Mouse (Mus musculus): ENCODE data around the gene Dao.

The Dao gene

DNA sequence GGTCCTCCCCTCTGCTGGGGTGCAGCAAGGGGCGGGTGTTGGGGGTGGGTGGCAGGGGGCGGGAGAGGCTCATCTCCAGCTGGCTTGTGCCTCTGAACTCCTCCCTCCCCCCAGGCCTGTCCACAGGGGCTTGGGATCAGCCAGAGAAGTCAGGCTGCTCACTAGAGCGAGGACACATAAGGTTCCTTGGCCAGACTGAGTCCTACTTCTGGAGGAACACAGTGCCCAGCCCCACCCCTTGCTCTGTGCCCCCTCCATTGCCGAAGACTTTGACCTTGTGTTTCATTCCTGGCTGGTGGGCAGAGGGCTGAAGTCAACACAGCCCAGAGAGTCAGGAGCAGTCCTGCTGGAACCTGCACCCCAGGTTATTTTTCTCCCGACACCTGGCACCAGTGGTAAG lies at the start of gene Dao:
Gene Dao, plus strand, starts transcription at position 162 of the 400 bp plus-strand sequence.
- no peak for DNase-seq

DNA sequence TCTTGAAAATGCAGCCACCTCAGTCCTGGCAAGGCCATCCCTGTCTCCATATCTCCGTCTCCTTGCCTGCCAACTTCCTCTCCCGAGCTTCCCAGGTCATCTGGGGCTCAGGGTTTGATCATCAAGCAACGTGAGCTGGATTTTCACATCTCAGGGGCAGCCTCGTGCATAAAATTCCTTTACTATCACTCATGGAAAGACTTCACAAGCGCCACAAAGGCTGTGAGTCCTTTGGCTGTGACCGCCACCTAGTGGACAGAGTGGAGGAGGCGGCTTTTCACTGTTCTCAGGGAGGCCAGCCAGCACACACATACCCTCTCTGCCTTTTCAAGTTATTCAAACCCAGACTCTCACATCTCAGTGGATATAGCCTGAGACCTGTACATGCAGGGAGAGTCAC lies 49.1 kb upstream of the Dao start:
- DNase-seq, result peak; percentile 98

DNA sequence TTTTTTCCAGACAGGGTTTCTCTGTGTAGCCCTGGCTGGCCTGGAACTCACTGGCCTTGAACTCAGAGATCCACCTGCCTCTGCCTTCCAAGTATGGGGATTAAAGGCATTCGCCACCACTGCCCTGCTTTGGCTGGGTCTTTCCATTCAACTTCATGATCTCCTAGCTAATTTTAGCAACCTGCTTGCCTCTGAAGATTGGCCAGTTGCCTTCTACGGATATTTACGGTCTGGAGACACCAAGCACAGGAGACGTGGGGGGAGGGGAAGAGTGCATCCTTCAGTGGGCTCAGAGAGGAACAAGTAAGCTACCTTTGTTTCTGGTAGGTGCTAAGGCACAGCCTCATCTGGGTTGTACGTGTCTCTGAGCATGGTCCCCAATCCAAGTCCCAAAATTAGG lies 48.2 kb upstream of the Dao start:
- no peak for DNase-seq

DNA sequence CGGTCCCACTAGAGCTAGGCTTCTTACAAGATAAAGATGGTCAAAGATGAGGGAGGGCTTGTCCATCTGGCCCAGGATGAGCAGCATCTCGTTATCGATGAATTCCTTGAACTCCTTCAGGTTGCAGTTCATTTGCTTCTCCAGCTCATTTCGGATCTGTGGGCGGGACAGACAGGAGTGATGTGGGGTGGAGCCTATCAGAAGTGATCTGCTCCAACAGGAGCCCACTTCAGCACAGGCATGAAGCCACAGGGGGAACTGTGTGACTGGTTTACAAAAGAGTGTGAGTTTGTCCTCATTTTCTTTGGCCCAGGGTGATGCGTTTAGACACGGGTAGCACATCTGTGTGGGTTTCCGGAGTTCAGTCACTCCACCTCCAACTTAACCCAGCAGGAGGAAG lies 47.8 kb upstream of the Dao start:
- DNase-seq, result no peak

DNA sequence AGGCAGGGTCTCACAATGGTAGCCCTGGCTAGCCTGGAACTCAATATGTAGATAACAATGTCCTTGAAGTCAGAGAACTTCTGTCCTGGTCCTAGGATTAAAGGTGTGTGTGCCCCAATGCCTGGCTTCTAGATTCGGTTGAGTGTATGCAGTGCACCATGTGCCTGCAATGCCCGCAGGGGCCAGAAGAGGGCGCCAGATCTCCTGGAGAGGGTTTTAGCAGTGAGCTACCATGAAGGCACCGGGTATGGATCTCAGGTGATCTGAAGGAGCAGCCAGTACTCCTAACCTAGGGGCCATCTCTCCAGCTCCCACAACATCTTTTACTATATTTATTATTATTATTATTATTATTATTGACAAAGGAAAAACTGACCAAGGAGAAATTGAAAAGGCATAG lies 47.0 kb upstream of the Dao start:
- peak; percentile 97 for DNase-seq

DNA sequence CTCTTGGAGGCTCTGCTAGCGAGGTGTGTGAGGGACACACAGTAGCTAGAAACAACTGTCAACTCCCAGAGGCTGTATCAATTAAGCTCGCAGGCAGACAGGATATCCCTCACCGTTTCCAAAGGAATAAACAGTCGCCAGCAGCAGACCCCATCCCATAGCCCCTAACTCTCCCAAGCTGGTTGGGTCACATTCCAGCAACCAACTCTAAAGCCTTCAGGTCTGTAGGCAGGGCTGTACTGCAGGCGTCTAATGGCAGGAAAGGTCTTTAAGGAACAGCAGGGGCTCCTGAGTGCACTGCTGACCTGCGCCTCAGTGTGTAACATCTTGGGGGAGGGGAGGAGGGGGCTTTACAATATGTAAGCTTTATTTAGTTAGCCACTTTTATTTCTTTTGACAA lies 44.5 kb upstream of the Dao start:
- no peak for DNase-seq

DNA sequence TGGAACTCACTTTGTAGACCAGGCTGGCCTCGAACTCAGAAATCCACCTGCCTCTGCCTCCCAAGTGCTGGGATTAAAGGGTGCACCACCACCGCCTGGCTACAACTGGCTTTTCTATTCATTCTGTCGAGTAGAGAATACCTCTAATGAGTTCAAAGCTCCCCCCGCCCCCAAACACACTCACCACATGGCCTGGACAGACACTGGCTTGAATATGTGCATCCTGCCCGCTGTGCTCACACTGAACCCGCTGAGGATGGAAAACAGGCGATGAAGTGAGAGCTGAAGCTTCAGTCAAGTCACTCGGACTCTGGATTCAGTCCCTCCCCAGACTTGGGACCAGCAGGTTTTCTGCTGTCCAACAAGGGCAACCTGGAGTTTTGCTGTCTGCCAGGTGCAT lies 43.1 kb upstream of the Dao start:
- DNase-seq, result no peak

DNA sequence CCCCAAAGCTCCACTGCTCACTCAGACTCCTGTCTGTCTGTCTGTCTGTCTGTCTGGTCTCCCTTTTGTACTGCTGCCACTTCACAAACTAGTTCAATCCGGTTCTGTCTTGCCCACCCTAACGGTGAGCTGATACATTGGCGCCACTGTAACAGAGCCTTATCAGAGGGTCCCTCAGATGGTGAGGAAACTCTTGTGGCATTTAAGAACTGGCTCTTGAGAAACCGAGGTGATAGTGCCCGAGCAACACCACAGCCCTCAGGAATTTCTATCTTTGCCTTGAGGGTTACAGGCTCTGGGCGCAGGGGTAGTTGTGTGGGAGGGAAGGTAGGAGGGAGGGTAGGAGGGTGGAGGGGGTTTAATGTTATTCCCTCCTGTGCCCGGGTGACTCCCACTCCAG lies 41.7 kb upstream of the Dao start:
- no peak for DNase-seq

DNA sequence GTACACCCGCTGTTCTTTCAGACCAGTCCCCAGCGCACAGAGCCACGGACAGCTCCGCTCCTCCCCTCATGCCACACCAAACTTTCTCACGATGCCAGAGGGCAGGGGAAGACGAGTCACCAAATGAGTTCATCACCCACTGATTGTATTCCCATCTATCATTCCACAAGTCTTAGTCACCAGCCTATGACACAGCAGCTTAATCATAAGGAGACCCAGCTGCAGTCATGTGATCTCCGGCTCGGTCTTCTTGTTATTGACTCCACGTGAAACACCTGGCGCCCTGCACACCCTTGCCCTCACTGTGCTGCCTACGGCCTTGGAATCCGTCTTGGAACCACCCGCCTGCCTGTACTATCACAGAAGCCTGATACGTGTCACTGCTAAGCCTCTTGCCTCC lies 38.5 kb upstream of the Dao start:
- peak; percentile 88 for DNase-seq

DNA sequence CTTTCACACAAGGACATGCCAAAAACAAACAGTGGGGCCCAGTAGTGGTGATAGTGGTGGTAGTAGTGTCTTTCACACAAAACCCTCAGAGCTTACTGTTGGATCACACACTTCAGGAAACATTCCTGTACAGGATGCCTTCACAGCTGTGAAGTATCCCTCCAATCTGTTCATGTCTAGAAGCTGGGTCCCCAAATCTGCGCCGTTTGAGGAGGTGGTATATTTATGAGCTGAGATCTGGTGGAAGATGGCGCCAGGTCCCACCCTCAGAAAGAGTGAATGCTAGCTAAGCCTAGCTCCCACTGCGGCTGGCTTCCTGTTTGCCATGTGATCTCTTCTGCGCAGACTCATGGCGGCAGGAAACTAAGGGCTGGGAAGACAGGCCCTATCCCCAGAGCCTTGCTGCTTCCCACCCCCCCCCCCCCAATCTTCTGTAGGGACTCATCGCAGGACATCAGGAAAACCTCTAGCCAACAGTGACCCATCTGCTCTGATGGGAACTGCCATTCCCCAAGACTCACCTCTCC lies 37.8 kb upstream of the Dao start:
- DNase-seq, result no peak

DNA sequence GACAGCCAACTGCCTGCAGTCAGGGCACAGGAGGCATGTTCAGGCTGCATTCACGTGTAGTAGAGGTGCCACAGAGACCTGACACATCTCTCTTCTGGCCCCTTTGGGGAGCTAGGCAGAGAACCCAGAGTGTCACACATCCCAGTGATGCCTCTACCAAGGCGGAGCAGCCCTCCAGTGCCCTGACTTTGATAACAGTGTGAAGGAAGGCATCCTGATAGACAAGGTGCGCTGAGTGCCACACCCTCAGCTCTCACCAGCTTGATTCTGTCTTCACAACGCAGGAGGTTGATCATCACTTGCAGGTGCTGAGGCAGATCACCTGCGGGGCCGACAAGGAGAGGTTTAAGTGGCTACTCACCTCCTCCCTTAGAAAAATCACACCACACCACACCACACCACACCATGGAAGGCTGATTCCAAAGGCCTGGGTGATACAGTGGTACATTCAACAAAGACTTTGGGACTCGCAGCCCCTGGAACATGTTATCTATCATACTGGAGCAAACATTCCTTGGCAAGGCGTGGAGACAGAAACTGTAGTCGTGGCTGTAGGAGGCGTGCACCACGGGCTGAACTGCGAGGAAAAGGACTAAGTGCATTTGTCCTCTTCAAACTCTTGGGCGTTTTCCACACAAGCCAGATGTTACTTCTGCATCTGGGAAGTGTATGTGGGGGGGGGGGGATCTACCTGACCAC lies 36.9 kb upstream of the Dao start:
- DNase-seq, result peak; percentile 90

DNA sequence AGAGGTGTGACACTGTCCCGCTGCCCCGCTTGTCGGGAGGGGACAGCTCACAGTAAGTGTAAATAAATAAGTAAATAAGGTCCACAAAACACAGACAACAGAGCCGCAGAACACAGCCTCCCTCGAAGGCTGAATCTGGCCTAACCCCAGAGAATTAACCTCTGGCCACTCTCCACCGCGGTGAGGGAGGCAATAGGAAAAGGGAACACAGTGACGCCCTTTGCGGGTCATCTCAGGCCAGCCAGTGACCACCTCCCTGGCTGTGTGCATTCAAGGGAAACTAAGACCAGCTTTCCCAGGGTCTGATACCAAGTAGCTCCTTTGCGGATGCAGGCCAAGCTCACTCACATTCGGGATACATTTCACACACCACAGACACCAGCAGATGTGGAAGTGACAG lies 35.1 kb upstream of the Dao start:
- peak; percentile 96 for DNase-seq

DNA sequence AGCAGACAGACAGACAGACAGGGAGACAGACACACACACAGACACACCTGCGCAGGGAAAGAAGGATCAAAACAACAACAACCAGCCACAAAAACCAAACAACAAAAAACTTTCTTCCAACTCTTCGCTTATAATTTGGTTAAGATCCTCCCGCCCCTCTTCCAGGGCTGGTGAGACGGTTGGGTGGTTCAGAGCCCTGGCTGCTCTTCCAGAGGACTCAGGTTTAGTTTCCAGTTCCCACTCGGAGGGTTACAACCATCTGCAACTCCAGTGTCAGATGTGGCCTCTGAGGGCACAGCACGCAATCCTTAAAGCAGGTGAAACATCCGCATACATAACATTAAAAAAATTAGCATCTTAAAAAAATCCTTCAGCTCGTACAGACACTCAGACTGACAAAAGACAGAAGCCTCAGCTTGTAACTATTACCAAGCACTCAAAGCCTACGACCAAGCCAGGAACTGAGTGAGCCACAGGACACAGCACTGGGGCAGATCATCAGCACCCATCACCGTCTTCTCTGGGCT lies 32.0 kb upstream of the Dao start:
- DNase-seq, result no peak

DNA sequence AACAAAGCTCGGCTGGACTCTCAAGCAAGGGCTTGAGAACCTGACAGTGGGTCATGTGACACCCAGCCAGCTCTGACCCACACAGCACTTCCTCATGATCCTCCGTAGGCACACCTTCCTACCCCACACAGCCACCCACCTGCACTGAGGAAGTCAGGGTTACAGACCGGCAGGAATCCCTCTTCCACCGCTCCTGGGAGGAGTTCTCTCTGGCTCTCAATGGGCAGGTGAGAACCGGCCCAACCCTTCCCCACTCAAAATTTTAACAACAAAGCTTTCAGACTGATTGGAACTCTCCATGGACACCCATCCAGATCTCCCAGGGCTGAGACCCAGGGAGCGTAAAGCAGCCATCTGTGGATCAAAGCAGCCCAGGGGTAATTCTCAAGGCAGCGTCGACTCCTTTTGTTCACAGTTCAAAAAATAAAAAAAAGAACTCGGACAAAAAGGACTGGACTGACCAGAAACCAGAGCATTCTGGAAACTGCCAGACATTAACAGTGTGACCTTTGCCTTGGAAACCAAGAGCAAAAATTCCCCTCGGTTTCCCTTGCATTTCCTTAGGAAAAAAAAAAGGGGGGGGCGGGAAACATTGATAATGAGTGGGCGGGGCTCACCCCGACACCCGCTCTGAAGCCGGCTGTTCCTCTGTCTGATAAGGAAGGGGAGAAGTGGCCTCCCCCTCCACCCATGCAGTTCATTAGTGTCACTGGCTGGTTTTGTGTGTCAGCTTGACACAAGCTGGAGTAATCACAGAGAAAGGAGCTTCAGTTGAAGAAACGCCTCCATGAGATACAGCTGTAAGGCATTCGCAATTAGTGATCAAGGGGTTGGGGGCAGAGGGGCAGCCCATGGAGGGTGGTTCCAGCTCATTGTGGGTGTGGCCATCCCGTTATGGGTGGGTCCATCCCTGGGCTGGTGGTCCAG lies 30.7 kb upstream of the Dao start:
- DNase-seq, result peak; percentile 96

DNA sequence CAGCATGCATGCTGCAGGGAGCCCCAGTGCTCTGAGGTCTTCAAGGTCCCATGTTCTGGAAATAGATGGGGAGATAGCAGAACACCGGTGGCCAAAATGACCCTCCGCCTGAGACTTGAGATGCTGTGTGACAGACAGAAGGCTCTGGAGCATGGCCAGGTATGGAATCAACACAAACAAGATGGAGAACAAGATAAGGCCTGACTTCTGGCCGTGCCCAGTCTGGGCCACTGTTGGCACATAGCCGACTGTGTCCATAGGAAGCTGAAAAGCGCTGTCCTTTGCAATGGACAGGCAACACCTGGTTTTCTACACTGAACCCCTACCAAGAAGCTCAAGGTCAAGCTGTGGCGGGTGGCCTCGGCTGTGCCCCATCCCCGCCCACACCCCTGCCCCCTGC lies 29.7 kb upstream of the Dao start:
- DNase-seq, result peak; percentile 92

DNA sequence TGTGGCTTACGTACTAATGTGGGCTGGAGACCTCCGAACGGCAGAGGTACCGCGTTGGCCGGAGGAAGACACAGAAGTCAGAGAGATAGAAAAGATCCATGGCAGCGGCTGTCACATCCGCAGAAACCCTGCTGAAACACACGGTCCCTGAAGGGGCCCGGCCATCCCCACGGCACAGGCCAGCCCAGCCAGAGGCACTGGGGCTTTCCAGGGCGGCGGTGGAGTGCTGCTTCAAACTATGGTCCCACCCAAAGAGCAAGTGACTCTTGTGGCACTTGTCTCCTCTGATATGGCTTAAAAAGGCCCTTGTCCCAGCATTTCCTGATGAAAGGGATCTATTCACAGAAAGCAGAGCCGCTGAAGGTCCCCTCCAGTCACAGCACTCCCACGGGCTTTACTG lies 28.9 kb upstream of the Dao start:
- DNase-seq, result peak; percentile 92

DNA sequence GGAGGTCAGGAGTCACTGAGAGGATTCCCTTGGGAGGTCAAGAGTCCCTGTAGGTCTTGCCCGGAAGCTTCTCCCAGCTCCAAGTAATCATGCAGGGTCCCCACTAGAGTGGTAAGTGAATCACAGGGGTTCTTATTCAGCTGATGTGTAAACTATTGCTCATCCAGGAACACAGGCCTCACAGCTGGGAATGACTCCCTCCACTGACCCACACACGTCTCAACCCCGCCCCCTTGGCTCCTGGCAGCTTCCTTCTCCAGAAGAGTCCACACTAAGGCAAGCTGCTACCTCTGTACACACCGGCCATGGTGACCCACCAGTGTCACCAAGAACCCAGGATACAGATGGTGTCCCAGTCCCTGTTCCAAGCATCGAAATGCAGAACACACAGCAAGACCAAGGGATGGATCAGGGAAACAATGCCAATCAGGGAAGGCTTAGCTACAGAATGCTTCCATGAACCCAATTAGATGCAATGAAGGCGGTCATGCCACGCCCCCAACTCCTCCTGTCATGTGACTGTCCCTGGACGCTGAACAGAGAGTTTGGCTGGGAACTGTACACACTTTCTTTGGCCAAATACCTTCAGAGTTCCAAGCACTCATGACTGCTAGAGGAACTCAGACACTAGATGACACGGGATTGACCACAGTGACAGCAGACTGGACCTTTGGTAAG lies 27.8 kb upstream of the Dao start:
- DNase-seq, result peak; percentile 99

DNA sequence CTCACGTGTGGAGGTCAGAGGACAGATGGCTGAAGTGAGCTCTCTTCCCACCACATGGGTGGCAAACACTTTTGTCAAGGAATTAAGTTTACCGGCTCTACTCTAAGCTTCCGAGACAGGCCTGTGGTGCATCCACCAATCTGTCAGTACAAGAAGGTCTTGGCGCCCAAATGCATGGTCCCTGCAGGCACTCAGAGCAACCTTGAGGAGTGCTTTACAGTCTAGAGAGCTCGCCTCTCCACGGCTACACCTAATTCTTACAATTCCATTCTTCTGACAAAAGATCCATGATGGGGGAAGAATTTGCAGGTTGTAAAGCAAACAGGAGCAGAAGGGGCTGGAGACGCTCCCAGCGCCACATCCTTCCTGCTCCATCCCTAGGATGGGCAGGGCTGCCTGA lies 26.9 kb upstream of the Dao start:
- DNase-seq, result no peak

DNA sequence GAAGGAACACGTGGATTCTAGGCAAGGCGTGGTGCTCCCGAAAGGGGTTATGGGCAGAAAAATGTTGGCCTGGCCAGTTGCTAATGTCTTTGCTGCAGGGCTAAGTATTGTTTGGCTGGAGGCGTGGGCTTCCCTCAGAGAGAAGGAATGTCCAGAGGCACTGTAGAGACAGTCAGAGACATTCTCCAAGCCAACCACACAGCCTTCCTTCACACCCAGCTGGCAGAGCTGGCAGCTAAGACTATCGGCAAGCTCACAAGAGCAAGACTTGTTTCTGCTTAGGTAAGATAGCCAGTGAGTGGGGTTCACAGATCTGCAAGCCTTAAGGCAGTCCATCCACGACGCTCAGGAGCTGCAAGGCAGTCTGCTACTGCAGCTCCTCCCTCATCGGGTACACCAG lies 26.2 kb upstream of the Dao start:
- peak; percentile 92 for DNase-seq

DNA sequence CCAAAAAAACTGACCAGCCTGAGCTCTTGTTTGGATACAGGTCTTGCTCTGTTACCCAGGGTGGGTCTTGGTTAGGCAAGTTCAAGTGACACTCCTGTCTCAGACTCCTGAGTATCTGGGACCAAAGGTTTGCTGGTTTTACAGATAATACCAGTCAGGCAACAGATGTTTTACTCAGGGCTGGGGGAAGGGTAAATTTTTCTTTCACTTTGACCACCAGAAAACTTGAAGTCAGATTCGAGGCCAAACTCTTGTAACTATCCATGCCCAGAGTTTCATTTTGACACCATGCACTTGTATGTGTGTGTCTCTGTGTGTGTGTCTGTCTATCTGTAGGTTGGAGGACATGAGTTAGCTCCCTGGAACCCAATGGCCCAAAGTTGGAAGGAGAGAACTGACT lies 23.0 kb upstream of the Dao start:
- no peak for DNase-seq

DNA sequence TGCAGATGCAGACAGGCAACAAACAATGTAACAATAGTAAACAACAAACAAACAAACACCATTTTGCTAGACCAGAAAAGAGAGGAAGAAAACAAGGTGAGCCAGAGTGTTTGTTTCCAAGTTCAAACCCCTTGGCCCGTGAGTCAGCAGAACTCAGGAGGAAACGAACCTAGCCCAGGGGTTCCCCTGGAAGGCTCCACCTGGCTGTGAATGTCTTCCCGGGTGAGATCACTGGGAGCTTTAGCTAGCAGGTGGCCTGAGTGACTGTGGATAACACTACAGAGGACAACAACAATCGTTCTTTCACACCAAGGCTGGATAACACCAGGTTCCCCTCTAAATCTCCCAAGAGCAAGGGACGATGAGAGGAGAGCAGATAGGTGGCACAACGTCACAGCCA lies 22.3 kb upstream of the Dao start:
- DNase-seq, result no peak

DNA sequence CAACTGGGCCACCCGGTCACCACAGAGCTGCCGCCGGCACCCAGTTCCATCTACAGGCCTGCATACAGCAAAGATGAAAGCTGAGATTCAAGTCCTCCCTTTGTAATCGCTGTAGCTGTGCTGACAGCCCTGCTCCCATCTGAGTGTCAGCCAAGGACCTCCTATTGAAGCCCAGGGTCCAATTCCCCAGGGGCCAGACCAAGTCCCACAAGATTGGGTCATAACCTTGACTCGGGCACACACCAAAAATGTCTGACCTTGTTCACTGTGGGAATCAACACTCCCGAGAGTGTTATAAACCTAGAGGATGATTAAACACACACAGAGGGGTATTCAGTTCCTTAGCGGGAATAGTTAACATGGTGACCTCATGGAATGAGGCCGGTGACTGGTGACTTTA lies 21.7 kb upstream of the Dao start:
- DNase-seq, result no peak

DNA sequence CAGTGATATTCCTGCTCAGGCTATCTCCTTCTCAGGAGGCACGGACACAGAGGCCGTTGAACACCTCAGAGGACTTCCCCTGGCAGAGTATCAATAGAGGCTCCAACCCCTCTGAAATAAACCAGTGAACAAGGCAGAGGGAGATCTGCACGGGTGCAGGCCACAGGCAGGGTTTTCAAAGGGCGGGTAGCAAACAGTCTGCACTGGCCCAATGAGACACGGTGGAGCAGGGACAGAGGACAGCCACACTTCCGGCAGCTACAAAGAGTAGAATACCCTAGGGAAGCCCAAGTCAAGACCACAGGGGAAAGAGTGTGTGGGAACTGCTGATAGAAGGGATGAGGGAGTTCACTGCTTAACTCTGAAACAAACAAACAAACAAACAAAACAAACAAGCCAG lies 20.0 kb upstream of the Dao start:
- peak; percentile 93 for DNase-seq
